Mouse (Mus musculus) ES-E14 (cell line): ENCODE measurements at regions not wholly inside any gene's neighbourhood (a gene's known extent, or its start where the extent isn't known, plus 50 kb on each side); places are given as distances from the start of the nearest gene placed in this dataset.

Experiments used
- DNase-seq: peaks from one replicate; pipeline ENCODE4 v3.0.0-alpha.2; 2013; ENCODE audit warnings: low read depth, low spot score
- H3K27ac ChIP-seq: 2 replicates; pipeline ENCODE4 v1.5.1; 2012; ENCODE audit warnings: low read depth, mild to moderate bottlenecking, low read length, moderate library complexity, mixed read lengths; ENCODE audit not compliant: poor library complexity, insufficient read depth, severe bottlenecking
- H3K36me3 ChIP-seq: 2 replicates; pipeline ENCODE4 v1.6.1; 2012; ENCODE audit warnings: mild to moderate bottlenecking, low read length, moderate library complexity, mixed read lengths; ENCODE audit not compliant: control insufficient read depth, poor library complexity, insufficient read depth, severe bottlenecking
- H3K4me1 ChIP-seq, 2 experiments: fragments of 150-350 bp in 1 of 2; sonication (generic) in 1 of 2; 2 replicates each; pipeline ENCODE4 v1.6.1; 2012; ENCODE audit warnings: low read length in 2 of 2, mild to moderate bottlenecking in 1 of 2, mixed read lengths in 1 of 2; ENCODE audit not compliant: control insufficient read depth in 2 of 2, insufficient read depth in 2 of 2, poor library complexity in 1 of 2
- H3K4me3 ChIP-seq, 2 experiments: fragments of 150-350 bp in 1 of 2; sonication (generic) in 1 of 2; 2 replicates each; pipeline ENCODE4 v1.5.1; 2012; ENCODE audit warnings: low read length in 2 of 2, low read depth in 1 of 2, mild to moderate bottlenecking in 1 of 2, mixed read lengths in 1 of 2; ENCODE audit not compliant: insufficient read depth in 1 of 2, poor library complexity in 1 of 2, severe bottlenecking in 1 of 2
- H3K9ac ChIP-seq: 2 replicates; pipeline ENCODE4 v1.6.1; 2012; ENCODE audit warnings: low read depth, mild to moderate bottlenecking, low read length, mixed read lengths; ENCODE audit not compliant: poor library complexity, insufficient read depth, severe bottlenecking
- H3K9me3 ChIP-seq: fragments of 150-350 bp; sonication (generic); 2 replicates; pipeline ENCODE4 v1.6.1; 2012; ENCODE audit warnings: low read depth, mild to moderate bottlenecking, low read length; ENCODE audit not compliant: control insufficient read depth, insufficient read depth
- CHD2 ChIP-seq: IDR thresholded peaks from 2 replicates; pipeline ENCODE4 v1.6.1; 2014; ENCODE audit warnings: mild to moderate bottlenecking, low read depth, low read length, inconsistent platforms
- HCFC1 ChIP-seq: IDR thresholded peaks from 2 replicates; pipeline ENCODE4 v1.6.1; 2012; ENCODE audit warnings: low read length, inconsistent platforms, borderline replicate concordance; ENCODE audit not compliant: insufficient read depth
- MAFK ChIP-seq: IDR thresholded peaks from 2 replicates; pipeline ENCODE4 v1.6.1; 2014; ENCODE audit warnings: mild to moderate bottlenecking, low read depth, low read length, inconsistent platforms; ENCODE audit not compliant: insufficient read depth
- ZC3H11A ChIP-seq: IDR thresholded peaks from 2 replicates; pipeline ENCODE4 v1.6.1; 2012; ENCODE audit warnings: low read depth, mild to moderate bottlenecking, inconsistent platforms, low read length, borderline replicate concordance
- ZNF384 ChIP-seq: IDR thresholded peaks from 2 replicates; pipeline ENCODE4 v1.6.1; 2012; ENCODE audit warnings: low read depth, low read length, inconsistent platforms
- in situ Hi-C, 2 experiments: fragments of 600-800 bp; cut with MboI; formaldehyde crosslinking; loops; one replicate each; pipeline ENCODE4 v1.15.1; 2025; ENCODE audit warnings: low sequenced_read_pairs in 2 of 2, inconsistent platforms in 1 of 2; ENCODE audit not compliant: unreplicated experiment in 2 of 2

DNA sequence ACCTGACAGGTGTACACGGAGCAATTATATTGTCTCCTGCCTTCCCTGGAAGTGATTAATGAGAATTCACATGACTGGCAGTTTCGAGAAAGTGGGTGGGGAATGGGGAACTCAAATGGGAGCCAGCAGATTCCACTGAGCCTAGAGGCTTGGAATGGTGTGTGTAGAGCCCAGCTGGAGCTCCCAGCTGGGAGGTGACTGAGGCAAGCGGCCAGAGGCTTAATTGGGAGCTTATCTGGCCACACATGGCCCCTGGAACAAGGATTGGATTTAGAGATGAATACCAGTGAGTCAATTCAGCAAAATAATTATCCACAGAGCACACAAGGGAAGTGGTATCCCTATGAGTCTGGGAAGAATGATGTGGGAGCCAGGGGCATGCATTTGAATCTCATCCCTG, 108.0 kb upstream of the Castor2 start:
- H3K36me3 ChIP-seq = no peaks in the 10 kb centered on the region
- no peak overlapping the region for H3K9ac ChIP-seq
- no peak overlapping the region for H3K27ac ChIP-seq
- no peaks in the 10 kb centered on the region for H3K9me3 ChIP-seq
- no peak for DNase-seq
- no peak for TF ChIP-seq CHD2
- TF ChIP-seq HCFC1 = no peak
- no peaks in the 10 kb centered on the region for H3K4me1 ChIP-seq
- no peak overlapping the region for H3K4me3 ChIP-seq
- in situ Hi-C loops = no loop called here

DNA sequence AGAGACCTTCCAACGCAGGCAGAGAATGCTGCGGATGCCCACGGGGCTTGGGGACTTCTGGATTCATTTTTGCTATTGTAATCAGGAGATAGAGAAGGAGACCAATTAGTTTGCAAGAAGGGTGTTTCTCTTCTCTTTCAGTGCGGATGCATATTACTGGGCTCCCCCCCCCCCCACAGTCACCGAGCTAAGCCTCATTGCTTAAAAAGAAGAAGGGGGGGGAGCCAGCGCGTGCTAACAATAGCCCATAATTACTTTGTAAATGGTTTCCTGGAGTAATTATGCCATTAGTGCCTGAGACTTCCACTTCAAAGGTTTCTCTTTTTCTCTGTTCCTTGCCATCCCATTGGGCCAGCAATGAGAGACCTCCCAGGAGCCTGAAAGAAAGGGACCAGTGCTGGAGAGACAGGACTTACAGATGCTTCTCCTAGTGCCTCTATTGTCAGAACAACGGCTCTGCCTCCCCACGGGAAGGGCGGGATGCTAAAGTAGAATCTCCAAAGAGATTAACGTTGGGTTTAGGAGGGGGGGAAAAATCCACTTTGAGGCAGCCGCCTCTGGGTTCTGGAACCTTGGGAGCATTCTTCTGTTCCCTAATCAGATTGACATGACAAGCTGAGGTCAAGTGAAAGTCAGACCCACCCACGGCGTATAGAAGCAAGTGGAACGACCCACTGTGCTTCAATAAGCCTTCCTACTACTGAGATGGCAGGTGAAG, 116.1 kb upstream of the Castor2 start:
- DNase-seq = peak; percentile 51
- H3K27ac ChIP-seq = no peak overlapping the region
- in situ Hi-C loops = no loop called here

DNA sequence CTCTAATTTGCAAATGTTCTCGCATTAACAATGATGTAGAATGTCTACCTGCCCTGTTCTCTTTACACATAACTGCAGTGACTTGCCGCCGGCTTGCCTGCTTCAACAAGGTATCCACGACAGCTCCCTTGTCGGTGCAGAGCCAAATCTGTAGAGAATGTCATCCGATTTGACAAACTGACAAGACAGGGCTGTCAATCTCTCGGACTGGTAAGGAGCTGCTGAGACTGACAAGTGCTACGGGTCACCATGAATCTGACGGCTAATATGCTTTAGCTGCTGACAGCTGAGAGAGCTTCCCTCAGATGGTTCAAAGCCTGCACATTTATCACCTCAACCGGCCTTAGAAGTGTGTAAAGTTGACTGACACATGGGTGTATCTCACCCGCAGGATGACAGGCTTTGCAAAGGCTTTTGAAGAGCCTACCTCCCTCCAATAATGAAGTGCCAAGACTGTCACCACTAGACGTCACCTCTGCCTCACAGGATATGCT, 129.0 kb upstream of the Castor2 start:
- no peak for TF ChIP-seq ZNF384
- no peak for TF ChIP-seq CHD2
- no peak for TF ChIP-seq ZC3H11A
- TF ChIP-seq HCFC1 = no peak
- TF ChIP-seq MAFK = no peak
- Histone ChIP-seq H3K9me3 (no peaks in the 10 kb centered on the region), H3K9ac (no peak overlapping the region), H3K27ac (no peak overlapping the region), H3K36me3 (no peaks in the 10 kb centered on the region), H3K4me3 (no peak overlapping the region), H3K4me1 (no peaks in the 10 kb centered on the region)
- in situ Hi-C loops = no loop called here
- DNase-seq = no peak

More for the DNA sequence above, 116.1 kb upstream of the Castor2 start:
- Histone ChIP-seq H3K4me3 (no peak overlapping the region), H3K36me3 (no peaks in the 10 kb centered on the region), H3K9ac (no peak overlapping the region), H3K9me3 (no peaks in the 10 kb centered on the region), H3K4me1 (peaks cover 0 to 4% of the 10 kb centered on the region in 2 experiments; a peak in 1 of 4 replicates)
- TF ChIP-seq MAFK = no peak
- no peak for TF ChIP-seq ZC3H11A
- no peak for TF ChIP-seq CHD2
- no peak for TF ChIP-seq HCFC1
- no peak for TF ChIP-seq ZNF384

DNA sequence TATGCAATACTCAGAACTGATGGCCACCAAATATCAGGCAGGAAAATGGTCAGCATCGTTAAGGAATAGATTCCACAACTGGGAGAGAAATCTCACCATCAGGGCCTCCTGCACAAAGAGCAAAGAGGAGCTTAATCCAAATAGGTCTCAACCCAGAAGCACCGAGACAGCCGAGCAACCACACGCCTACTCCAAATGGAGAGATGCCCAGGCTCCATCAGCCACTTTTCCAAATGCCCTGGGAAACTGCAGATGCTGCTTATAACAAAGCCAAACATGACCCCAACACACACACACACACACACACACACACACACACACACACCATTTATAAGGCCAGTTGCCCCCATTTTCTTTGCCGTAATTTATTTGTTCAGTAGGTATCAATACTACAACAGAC, 136.2 kb upstream of the Castor2 start:
- in situ Hi-C loops = no loop called here

DNA sequence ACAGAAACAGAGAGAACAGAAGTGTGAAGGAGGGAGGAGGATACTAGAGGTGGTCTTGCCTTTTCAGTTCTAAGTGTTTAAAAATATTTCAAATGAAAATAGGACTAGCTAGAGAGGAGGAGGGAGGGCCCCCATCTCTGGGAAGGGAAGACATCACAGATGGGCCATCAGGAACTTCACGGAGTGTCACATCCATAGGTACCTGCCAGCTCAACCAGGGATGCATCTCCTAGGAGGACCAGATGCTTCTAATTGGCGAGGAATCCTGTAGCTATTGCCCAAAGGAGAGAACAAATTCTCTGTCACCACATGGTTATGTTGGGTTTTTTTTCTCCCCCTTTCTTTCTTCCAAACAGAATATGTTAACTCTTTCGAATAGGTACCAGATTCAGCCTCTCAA, 158.7 kb upstream of the Castor2 start:
- H3K9me3 ChIP-seq = no peaks in the 10 kb centered on the region
- no peak overlapping the region for H3K9ac ChIP-seq
- in situ Hi-C loops = no loop called here
- H3K4me1 ChIP-seq = no peaks in the 10 kb centered on the region
- no peak for DNase-seq
- H3K4me3 ChIP-seq = no peak overlapping the region
- no peak for TF ChIP-seq CHD2
- no peak for TF ChIP-seq ZC3H11A
- no peak for TF ChIP-seq MAFK
- TF ChIP-seq HCFC1 = no peak
- no peak for TF ChIP-seq ZNF384
- no peak overlapping the region for H3K27ac ChIP-seq
- H3K36me3 ChIP-seq = no peaks in the 10 kb centered on the region

More for the DNA sequence above, 136.2 kb upstream of the Castor2 start:
- Histone ChIP-seq H3K9ac (no peak overlapping the region), H3K4me3 (no peak overlapping the region), H3K36me3 (no peaks in the 10 kb centered on the region), H3K4me1 (no peaks in the 10 kb centered on the region), H3K9me3 (no peaks in the 10 kb centered on the region), H3K27ac (no peak overlapping the region)
- no peak for DNase-seq
- TF ChIP-seq CHD2 = no peak
- no peak for TF ChIP-seq MAFK
- no peak for TF ChIP-seq ZC3H11A
- no peak for TF ChIP-seq ZNF384
- TF ChIP-seq HCFC1 = no peak
